Mouse (Mus musculus) neural tube, embryonic 12.5 days (tissue): ENCODE measurements around the gene Dnajc15. TPM values are rescaled to one million over a fixed set of nuclear protein-coding genes. Genes with fewer than 3 reads are reported as not detected.
A peak's percentile ranks its signal among the peaks of the same experiment; 100 is the strongest.

Experiments
- ATAC-seq: fragments of 200-750 bp; cut with Nextera tagmentation; 2 replicates; pipeline ENCODE4 v1.8.0; 2017; ENCODE audit warnings: low read depth, mild to moderate bottlenecking, moderate TSS enrichment, moderate library complexity; ENCODE audit not compliant: low FRiP score
- H3K27ac ChIP-seq: fragments of 300-500 bp; sonication (generic); 2 replicates; pipeline ENCODE4 v1.5.1; 2016
- H3K27me3 ChIP-seq: fragments of 300-500 bp; sonication (generic); replicated peaks from 2 replicates; pipeline ENCODE4 v1.6.1; 2016; ENCODE audit warnings: mild to moderate bottlenecking
- H3K36me3 ChIP-seq: fragments of 300-500 bp; sonication (generic); 2 replicates; pipeline ENCODE4 v1.6.1; 2016; ENCODE audit warnings: mild to moderate bottlenecking
- H3K4me1 ChIP-seq: fragments of 300-500 bp; sonication (generic); 2 replicates; pipeline ENCODE4 v1.6.1; 2016
- H3K4me2 ChIP-seq: fragments of 300-500 bp; sonication (generic); replicated peaks from 2 replicates; pipeline ENCODE4 v1.6.1; 2016; ENCODE audit warnings: mild to moderate bottlenecking
- H3K4me3 ChIP-seq: fragments of 300-500 bp; sonication (generic); 2 replicates; pipeline ENCODE4 v1.5.1; 2016
- H3K9ac ChIP-seq: fragments of 300-500 bp; sonication (generic); 2 replicates; pipeline ENCODE4 v1.6.1; 2016; ENCODE audit warnings: mild to moderate bottlenecking
- H3K9me3 ChIP-seq: fragments of 300-500 bp; sonication (generic); 2 replicates; pipeline ENCODE4 v1.6.1; 2016; ENCODE audit warnings: mild to moderate bottlenecking
- WGBS: fragments of 180-500 bp; shearing (Covaris S2); methylation state at CpG from one replicate; pipeline ENCODE4 v1.1.7; 2016; 5-methylcytosine and 5-hydroxymethylcytosine counted together
- polyA plus RNA-seq: library from polyadenylated mRNA; unstranded; fragments of >200 nt; fragmentation: Nextera tagmentation; extraction: Ambion mirVana; gene quantifications from 2 replicates; pipeline ENCODE4 v1.2.1, GENCODE M21; 2016

Gene Dnajc15
- polyA plus RNA-seq, 1 experiment from 2014 or later, result 79.4 TPM

GRCm38 (mm10) chr14:77814935-77815334, 60.0 kb downstream of the Dnajc15 start:
- Histone ChIP-seq H3K36me3 (no peaks in the 10 kb centered on the region), H3K4me1 (no peaks in the 10 kb centered on the region), H3K27ac (no peak overlapping the region), H3K9me3 (no peaks in the 10 kb centered on the region), H3K4me2 (no peak overlapping the region), H3K4me3 (no peak overlapping the region), H3K9ac (no peak overlapping the region), H3K27me3 (no peaks in the 10 kb centered on the region)
- ATAC-seq, result no peak
- 55% methylated on average over 4 of the region's 4 CpGs for WGBS

DNA sequence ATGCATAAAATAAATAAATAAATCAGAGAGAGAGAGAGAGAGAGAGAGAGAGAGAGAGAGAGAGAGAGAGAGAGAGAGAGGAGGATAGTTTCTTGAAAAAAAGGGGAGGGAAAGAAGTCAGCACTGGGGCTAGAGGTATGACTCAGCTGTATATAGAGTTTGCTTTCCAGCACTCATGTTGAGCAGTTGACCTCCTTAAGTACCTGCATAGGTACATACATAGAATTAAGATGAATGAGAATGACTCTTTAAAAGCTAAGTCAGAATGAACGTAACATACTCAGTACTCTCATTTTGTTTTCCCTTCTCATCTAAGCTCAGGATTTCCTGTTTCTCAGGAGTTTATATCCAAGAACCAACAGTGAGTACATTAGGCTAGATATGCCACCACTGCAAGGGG, 62.0 kb downstream of the Dnajc15 start:
- no peak for ATAC-seq

GRCm38 (mm10) chr14:77811466-77811865, 63.5 kb downstream of the Dnajc15 start:
- ATAC-seq, result no peak
- no peaks in the 10 kb centered on the region for H3K9me3 ChIP-seq
- H3K27ac ChIP-seq, result no peak overlapping the region
- no peaks in the 10 kb centered on the region for H3K36me3 ChIP-seq
- no peaks in the 10 kb centered on the region for H3K27me3 ChIP-seq
- whole genome bisulfite sequencing, result 89% methylated on average over 5 of the region's 5 CpGs
- H3K4me1 ChIP-seq, result no peaks in the 10 kb centered on the region
- no peak overlapping the region for H3K9ac ChIP-seq
- no peak overlapping the region for H3K4me2 ChIP-seq
- no peak overlapping the region for H3K4me3 ChIP-seq

More for the DNA sequence above, 62.0 kb downstream of the Dnajc15 start:
- Histone ChIP-seq H3K27me3 (no peaks in the 10 kb centered on the region), H3K4me1 (no peaks in the 10 kb centered on the region), H3K27ac (no peak overlapping the region), H3K9me3 (no peaks in the 10 kb centered on the region), H3K4me3 (no peak overlapping the region), H3K9ac (no peak overlapping the region), H3K4me2 (no peak overlapping the region), H3K36me3 (no peaks in the 10 kb centered on the region)
- 97% methylated on average over 1 of the region's 1 CpGs for WGBS

DNA sequence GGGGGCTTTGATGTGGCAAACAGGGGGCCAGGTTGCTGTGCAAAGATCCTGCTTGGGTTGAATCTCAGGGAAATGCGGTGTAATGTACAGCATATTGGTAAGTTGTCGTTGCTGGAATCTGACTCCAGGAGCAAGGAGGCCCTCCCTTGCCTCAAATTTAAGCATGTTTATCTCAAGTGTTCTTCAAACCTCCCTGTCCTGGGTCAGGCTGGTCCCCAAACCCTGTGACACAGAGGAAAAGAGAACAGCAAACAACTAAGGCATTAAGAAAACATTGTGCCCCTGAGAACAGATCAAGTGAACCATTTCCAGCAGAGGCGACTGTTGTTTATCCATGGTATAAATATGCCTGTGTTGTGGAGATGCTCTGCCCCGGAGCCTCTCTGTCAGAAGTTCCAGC, 67.1 kb downstream of the Dnajc15 start:
- H3K4me1 ChIP-seq, result 0 out of 2 replicates have a peak, but pooled peaks cover 2% of the 10 kb centered on the region
- no peaks in the 10 kb centered on the region for H3K27me3 ChIP-seq
- H3K36me3 ChIP-seq, result no peaks in the 10 kb centered on the region
- ATAC-seq, result no peak
- H3K9me3 ChIP-seq, result no peaks in the 10 kb centered on the region
- no peak overlapping the region for H3K27ac ChIP-seq
- H3K4me2 ChIP-seq, result no peak overlapping the region
- no peak overlapping the region for H3K4me3 ChIP-seq
- no peak overlapping the region for H3K9ac ChIP-seq
- 88% methylated on average over 4 of the region's 4 CpGs for WGBS

GRCm38 (mm10) chr14:77806345-77806744, 68.6 kb downstream of the Dnajc15 start:
- Histone ChIP-seq H3K4me3 (no peak overlapping the region), H3K4me1 (peaks cover 15% of the 10 kb centered on the region), H3K27me3 (no peaks in the 10 kb centered on the region), H3K9me3 (no peaks in the 10 kb centered on the region), H3K27ac (no peak overlapping the region), H3K4me2 (no peak overlapping the region), H3K9ac (no peak overlapping the region), H3K36me3 (no peaks in the 10 kb centered on the region)
- ATAC-seq, result no peak
- WGBS, result 90% methylated on average over 5 of the region's 5 CpGs

- Histone ChIP-seq H3K4me3 (no peak overlapping the region), H3K9me3 (no peaks in the 10 kb centered on the region), H3K4me1 (peaks cover 17% of the 10 kb centered on the region), H3K36me3 (no peaks in the 10 kb centered on the region), H3K27ac (no peak overlapping the region), H3K27me3 (no peaks in the 10 kb centered on the region), H3K4me2 (no peak overlapping the region), H3K9ac (no peak overlapping the region)
- ATAC-seq, result no peak
- WGBS, result 52% methylated on average over 5 of the region's 5 CpGs
Measured at GRCm38 (mm10) chr14:77802268-77802630, 72.7 kb downstream of the Dnajc15 start.

- 71% methylated on average over 17 of the region's 17 CpGs for WGBS
- Histone ChIP-seq H3K4me2 (no peak overlapping the region), H3K4me1 (peaks cover 17% of the 10 kb centered on the region), H3K36me3 (no peaks in the 10 kb centered on the region), H3K4me3 (no peak overlapping the region), H3K9ac (no peak overlapping the region), H3K9me3 (no peaks in the 10 kb centered on the region), H3K27me3 (no peaks in the 10 kb centered on the region), H3K27ac (no peak overlapping the region)
- ATAC-seq, result 0 out of 2 replicates have a peak, but pooled peaks have one; percentile 25
Measured at GRCm38 (mm10) chr14:77801571-77802267, 73.2 kb downstream of the Dnajc15 start.

DNA sequence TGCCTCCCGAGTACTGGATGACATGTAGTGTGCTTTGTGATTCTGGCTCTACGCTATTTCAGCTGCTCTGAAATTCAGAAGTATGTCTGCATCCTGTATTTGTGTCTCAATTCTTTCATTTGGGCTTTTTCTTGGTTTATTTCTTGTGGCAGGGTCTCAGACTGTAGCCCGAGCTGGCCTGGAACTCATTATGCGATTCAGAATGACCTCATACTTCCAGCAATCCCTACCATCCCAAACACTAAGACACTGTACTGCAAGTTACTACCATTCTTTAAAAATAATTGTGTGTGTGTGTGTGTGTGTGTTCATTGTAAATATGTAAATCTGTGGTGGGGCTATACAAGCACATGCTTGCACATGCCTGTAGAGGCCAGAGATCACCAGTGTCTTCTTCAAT, 78.4 kb downstream of the Dnajc15 start:
- H3K27me3 ChIP-seq, result no peaks in the 10 kb centered on the region
- H3K9me3 ChIP-seq, result no peaks in the 10 kb centered on the region
- H3K4me2 ChIP-seq, result no peak overlapping the region
- 82% methylated on average over 4 of the region's 4 CpGs for WGBS
- ATAC-seq, result no peak
- H3K4me3 ChIP-seq, result no peak overlapping the region
- H3K9ac ChIP-seq, result no peak overlapping the region
- H3K36me3 ChIP-seq, result no peaks in the 10 kb centered on the region
- H3K4me1 ChIP-seq, result peaks cover 4% of the 10 kb centered on the region; the same call in 1 of the 2 replicates
- no peak overlapping the region for H3K27ac ChIP-seq

DNA sequence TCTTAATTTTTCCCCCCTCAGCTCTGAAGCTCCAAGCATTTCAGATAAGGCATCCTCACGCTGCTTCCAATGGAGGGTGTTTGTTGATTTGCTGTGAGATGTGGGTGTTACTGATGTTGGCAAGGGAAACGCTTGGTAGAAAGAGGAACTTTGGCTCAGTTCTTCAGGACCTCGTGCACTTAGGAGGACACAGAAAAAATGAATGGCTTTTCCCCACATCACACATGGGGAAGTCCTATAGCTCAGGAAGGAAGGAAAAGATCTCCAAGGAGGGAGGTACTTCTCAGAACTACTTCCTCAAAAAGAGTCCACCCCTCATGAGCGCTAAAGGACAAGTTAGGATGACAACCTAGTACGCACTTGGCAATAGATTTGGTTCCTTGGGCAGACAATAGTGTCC, 79.7 kb downstream of the Dnajc15 start:
- no peak overlapping the region for H3K4me2 ChIP-seq
- H3K9ac ChIP-seq, result no peak overlapping the region
- 92% methylated on average over 5 of the region's 5 CpGs for whole genome bisulfite sequencing
- no peak for ATAC-seq
- H3K27me3 ChIP-seq, result no peaks in the 10 kb centered on the region
- H3K9me3 ChIP-seq, result no peaks in the 10 kb centered on the region
- H3K36me3 ChIP-seq, result no peaks in the 10 kb centered on the region
- H3K27ac ChIP-seq, result no peak overlapping the region
- H3K4me1 ChIP-seq, result no peaks in the 10 kb centered on the region
- H3K4me3 ChIP-seq, result no peak overlapping the region

DNA sequence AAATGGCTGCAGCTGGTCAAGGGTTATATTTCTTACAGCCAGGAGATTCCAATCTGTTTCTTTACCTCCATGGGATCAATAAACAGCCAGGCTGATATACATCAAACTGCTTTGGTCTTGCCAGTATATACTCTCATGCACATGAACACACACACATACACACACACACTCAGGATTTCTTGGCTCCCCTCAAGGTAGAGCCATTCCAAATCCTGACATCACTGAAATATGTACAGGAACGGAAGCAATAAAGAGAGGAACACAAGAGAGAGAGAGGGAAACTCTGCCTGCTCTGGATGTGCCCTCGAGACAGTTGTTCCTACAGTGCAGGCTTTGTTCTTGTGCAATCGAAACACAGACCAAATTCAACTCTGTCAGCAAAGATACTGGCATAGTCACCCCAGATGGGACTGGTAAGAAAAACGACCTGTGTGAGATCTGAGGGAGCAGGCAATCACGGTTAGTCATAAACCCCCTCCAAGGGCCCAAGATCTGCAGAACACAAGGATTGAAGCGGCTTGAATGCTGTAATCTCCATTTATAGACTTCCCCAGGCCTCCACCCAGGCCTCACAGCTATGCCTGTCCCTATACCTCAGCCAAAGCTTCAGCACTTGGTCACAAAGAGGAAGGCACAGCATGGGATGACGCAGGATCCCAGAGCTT, 80.5 kb downstream of the Dnajc15 start:
- no peak for ATAC-seq
- H3K4me2 ChIP-seq, result no peak overlapping the region

GRCm38 (mm10) chr14:77792998-77793397, 81.9 kb downstream of the Dnajc15 start:
- no peak for ATAC-seq
- H3K27me3 ChIP-seq, result no peaks in the 10 kb centered on the region
- 94% methylated on average over 6 of the region's 6 CpGs for WGBS
- H3K4me3 ChIP-seq, result no peak overlapping the region
- no peak overlapping the region for H3K4me2 ChIP-seq
- H3K9ac ChIP-seq, result no peak overlapping the region
- no peak overlapping the region for H3K27ac ChIP-seq
- no peaks in the 10 kb centered on the region for H3K9me3 ChIP-seq
- H3K4me1 ChIP-seq, result no peaks in the 10 kb centered on the region
- H3K36me3 ChIP-seq, result no peaks in the 10 kb centered on the region

More for the DNA sequence above, 80.5 kb downstream of the Dnajc15 start:
- Histone ChIP-seq H3K4me3 (no peak overlapping the region), H3K27ac (no peak overlapping the region), H3K27me3 (no peaks in the 10 kb centered on the region), H3K9me3 (no peaks in the 10 kb centered on the region), H3K36me3 (no peaks in the 10 kb centered on the region), H3K4me1 (no peaks in the 10 kb centered on the region), H3K9ac (no peak overlapping the region)
- 30% methylated on average over 7 of the region's 7 CpGs for WGBS

GRCm38 (mm10) chr14:77783217-77783616, 91.7 kb downstream of the Dnajc15 start:
- ATAC-seq, result no peak
- H3K4me2 ChIP-seq, result no peak overlapping the region
- no peak overlapping the region for H3K27ac ChIP-seq
- H3K4me1 ChIP-seq, result no peaks in the 10 kb centered on the region
- H3K36me3 ChIP-seq, result no peaks in the 10 kb centered on the region
- H3K27me3 ChIP-seq, result no peaks in the 10 kb centered on the region
- H3K9me3 ChIP-seq, result no peaks in the 10 kb centered on the region
- H3K9ac ChIP-seq, result no peak overlapping the region
- H3K4me3 ChIP-seq, result no peak overlapping the region

GRCm38 (mm10) chr14:77777365-77777764, 97.6 kb downstream of the Dnajc15 start:
- no peak for ATAC-seq
- no peaks in the 10 kb centered on the region for H3K4me1 ChIP-seq

More at GRCm38 (mm10) chr14:77777365-77777764, 97.6 kb downstream of the Dnajc15 start:
- Histone ChIP-seq H3K9me3 (no peaks in the 10 kb centered on the region), H3K27ac (no peak overlapping the region), H3K36me3 (no peaks in the 10 kb centered on the region), H3K27me3 (no peaks in the 10 kb centered on the region), H3K4me3 (no peak overlapping the region), H3K4me2 (no peak overlapping the region), H3K9ac (no peak overlapping the region)
- 93% methylated on average over 1 of the region's 1 CpGs for WGBS
